Mouse (Mus musculus): Measurements from ENCODE around the gene Phactr4.

DNA sequence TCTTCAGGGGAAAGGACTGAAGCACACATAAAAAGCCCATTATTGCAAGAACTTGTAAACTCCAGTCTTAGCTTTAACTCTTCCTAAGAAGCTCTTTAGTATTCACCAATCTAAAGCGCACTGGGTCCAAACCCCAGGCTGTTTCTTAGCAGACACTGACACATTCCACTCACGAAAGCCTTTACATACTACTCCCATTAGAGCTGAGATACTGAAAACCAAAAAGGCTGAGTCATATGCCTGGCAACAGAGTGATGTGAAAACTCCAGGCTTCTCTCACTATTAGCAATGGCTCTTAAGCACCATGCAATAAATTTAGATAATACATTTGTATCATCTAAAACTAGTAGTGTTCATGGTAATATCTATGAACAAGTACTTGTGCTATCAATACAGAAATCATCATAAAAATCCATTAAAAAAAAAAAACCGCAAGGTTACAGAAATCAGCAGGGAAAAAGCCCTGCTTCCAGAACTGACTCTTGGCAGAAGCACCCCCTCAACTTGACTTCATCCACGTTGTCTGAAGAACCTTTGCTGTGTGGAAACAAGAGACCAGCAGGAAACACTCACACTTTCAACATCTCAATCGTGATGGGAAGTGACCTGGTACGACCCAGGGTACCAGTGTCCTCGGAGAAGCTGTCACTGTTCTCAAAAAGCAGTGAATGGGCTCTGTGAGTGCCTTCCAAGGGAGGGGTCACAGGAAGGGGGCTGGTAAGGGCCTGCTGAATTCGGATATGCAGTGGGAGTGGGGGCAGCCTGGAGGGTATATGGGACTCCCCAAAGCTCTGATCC lies 52.1 kb downstream of the Phactr4 start:
- TF ChIP-seq CTCF (IDR thresholded peaks at IDR 0.05; ENCODE audit: borderline replicate concordance, control insufficient read depth, extremely low read depth, insufficient read depth, low read length, poor library complexity) (no peak), POLR2A (IDR thresholded peaks at IDR 0.05; ENCODE audit: control insufficient read depth, extremely low read depth, insufficient read depth, low read length, poor library complexity) (no peak)

Measured in thymus, adult 2 months (tissue).